Mouse (Mus musculus) embryonic facial prominence, embryonic 11.5 days (tissue): ENCODE results near the gene Vwce. TPM values are rescaled to one million over a fixed set of nuclear protein-coding genes. Genes with fewer than 3 reads are reported as not detected.

Experiments used
- ATAC-seq: fragments of 200-750 bp; cut with Nextera tagmentation; replicated peaks from 2 replicates; pipeline ENCODE4 v1.8.0; 2017; ENCODE audit warnings: low read depth; ENCODE audit not compliant: insufficient number of reproducible peaks, low FRiP score, low TSS enrichment
- DNase-seq: peaks from one replicate; pipeline ENCODE4 v3.0.0-alpha.2; 2015; ENCODE audit warnings: low spot score
- H3K27ac ChIP-seq: fragments of 300-500 bp; sonication (generic); replicated peaks from 2 replicates; pipeline ENCODE4 v1.5.1; 2014; ENCODE audit warnings: mild to moderate bottlenecking, low read depth, low read length, control low read depth
- H3K27me3 ChIP-seq: fragments of 300-500 bp; sonication (generic); 2 replicates; pipeline ENCODE4 v1.6.1; 2014; ENCODE audit warnings: mild to moderate bottlenecking, low read length, moderate library complexity, mixed read lengths; ENCODE audit not compliant: control insufficient read depth, insufficient read depth
- H3K36me3 ChIP-seq: fragments of 300-500 bp; sonication (generic); replicated peaks from 2 replicates; pipeline ENCODE4 v1.6.1; 2014; ENCODE audit warnings: low read depth, mild to moderate bottlenecking, low read length, moderate library complexity, mixed read lengths; ENCODE audit not compliant: control insufficient read depth, insufficient read depth
- H3K4me1 ChIP-seq: fragments of 300-500 bp; sonication (generic); 2 replicates; pipeline ENCODE4 v1.6.1; 2014; ENCODE audit warnings: low read length, mixed read lengths; ENCODE audit not compliant: control insufficient read depth, insufficient read depth
- H3K4me2 ChIP-seq: fragments of 300-500 bp; sonication (generic); 2 replicates; pipeline ENCODE4 v1.6.1; 2014; ENCODE audit warnings: low read depth, mild to moderate bottlenecking, control low read depth, low read length, moderate library complexity
- H3K4me3 ChIP-seq: fragments of 300-500 bp; sonication (generic); 2 replicates; pipeline ENCODE4 v1.5.1; 2014; ENCODE audit warnings: low read depth, low read length, control low read depth
- H3K9ac ChIP-seq: fragments of 300-500 bp; sonication (generic); replicated peaks from 2 replicates; pipeline ENCODE4 v1.6.1; 2014; ENCODE audit warnings: mild to moderate bottlenecking, control low read depth, low read length
- H3K9me3 ChIP-seq: fragments of 300-500 bp; sonication (generic); replicated peaks from 2 replicates; pipeline ENCODE4 v1.6.1; 2016; ENCODE audit warnings: mild to moderate bottlenecking, low read length, inconsistent platforms, mixed read lengths; ENCODE audit not compliant: control insufficient read depth
- WGBS: fragments of 180-500 bp; shearing (Covaris S2); extraction: QIAGEN DNeasy Blood & Tissue Kit; methylation state at CpG from one replicate; pipeline ENCODE4 v1.1.7; 2014; 5-methylcytosine and 5-hydroxymethylcytosine counted together
- polyA plus RNA-seq: library from polyadenylated mRNA; unstranded; fragments of >200 nt; fragmentation: Nextera tagmentation; extraction: Ambion mirVana; gene quantifications from 2 replicates; pipeline ENCODE4 v1.2.1, GENCODE M21; 2014

Vwce gene
- polyA plus RNA-seq, 1 experiment from 2014 or later = 0.73 TPM

DNA sequence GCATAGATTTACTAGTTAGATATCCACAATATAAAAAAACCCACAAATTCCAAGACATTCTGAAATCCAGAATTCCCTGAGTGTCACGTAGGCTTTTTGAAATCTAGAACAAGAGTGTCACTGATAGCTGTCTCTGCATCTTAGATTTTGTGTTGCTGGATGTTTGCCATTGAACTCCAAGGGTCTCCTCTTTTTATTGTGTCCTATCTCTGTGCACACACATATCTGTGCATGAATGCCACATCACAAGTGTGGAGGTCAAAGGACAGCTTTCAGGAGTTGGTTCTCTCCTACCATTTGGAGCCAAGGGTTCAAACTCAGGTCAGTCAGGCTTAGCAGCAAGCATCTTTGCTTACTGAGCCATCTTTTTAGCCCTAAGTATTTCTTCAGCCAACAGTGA is 73.9 kb downstream of the Vwce start:
- WGBS = 83% methylated on average over 1 of the region's 1 CpGs

GRCm38 (mm10) chr19:10708900-10709299 is 74.9 kb downstream of the Vwce start:
- no peak overlapping the region for H3K4me2 ChIP-seq
- peaks cover 4% of the 10 kb centered on the region for H3K36me3 ChIP-seq
- no peak overlapping the region for H3K27ac ChIP-seq
- H3K4me3 ChIP-seq = no peak overlapping the region
- H3K9me3 ChIP-seq = no peaks in the 10 kb centered on the region
- no peak overlapping the region for H3K9ac ChIP-seq
- 65% methylated on average over 6 of the region's 6 CpGs for WGBS
- no peak for ATAC-seq
- no peaks in the 10 kb centered on the region for H3K27me3 ChIP-seq
- DNase-seq = no peak
- no peaks in the 10 kb centered on the region for H3K4me1 ChIP-seq

More for the DNA sequence above, 73.9 kb downstream of the Vwce start:
- DNase-seq = no peak
- Histone ChIP-seq H3K27me3 (no peaks in the 10 kb centered on the region), H3K4me2 (no peak overlapping the region), H3K9me3 (no peaks in the 10 kb centered on the region), H3K27ac (no peak overlapping the region), H3K36me3 (peaks cover 4% of the 10 kb centered on the region), H3K9ac (no peak overlapping the region), H3K4me3 (no peak overlapping the region), H3K4me1 (no peaks in the 10 kb centered on the region)
- no peak for ATAC-seq

- Histone ChIP-seq H3K4me1 (no peaks in the 10 kb centered on the region), H3K9me3 (no peaks in the 10 kb centered on the region), H3K27me3 (no peaks in the 10 kb centered on the region), H3K4me2 (no peak overlapping the region), H3K36me3 (peaks cover 4% of the 10 kb centered on the region), H3K27ac (no peak overlapping the region), H3K9ac (no peak overlapping the region), H3K4me3 (no peak overlapping the region)
- WGBS = 24% methylated on average over 8 of the region's 8 CpGs
- peak; percentile 58 for ATAC-seq
- peak; percentile 88 for DNase-seq
Observed at GRCm38 (mm10) chr19:10709360-10710087, 75.5 kb downstream of the Vwce start.

DNA sequence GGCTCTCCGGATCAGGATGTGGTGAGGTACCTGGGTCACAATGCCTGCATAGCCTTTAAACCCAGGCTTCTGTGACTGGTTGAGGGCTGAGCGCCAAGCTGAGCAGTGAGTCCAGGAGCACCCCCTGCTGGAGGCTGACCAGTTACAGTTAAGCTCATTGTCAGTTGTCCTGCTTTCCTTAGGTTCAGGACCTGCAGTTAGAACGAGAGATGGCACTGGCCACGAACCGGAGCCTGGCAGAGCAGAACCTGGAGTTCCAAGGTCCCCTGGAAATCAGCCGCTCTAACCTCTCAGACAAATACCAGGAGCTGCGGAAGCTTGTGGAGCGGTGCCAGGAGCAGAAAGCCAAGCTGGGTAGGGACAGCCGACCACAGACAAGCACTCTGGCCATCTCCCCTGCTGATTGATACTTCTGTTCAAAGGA is 76.1 kb downstream of the Vwce start:
- Histone ChIP-seq H3K36me3 (peaks cover 4% of the 10 kb centered on the region), H3K27ac (no peak overlapping the region), H3K4me1 (no peaks in the 10 kb centered on the region), H3K4me2 (no peak overlapping the region), H3K4me3 (no peak overlapping the region), H3K9me3 (no peaks in the 10 kb centered on the region), H3K9ac (no peak overlapping the region), H3K27me3 (no peaks in the 10 kb centered on the region)
- DNase-seq (peak; percentile 44), ATAC-seq (peak; percentile 25; the same call in 1 of the 2 replicates)
- 78% methylated on average over 9 of the region's 9 CpGs for WGBS

DNA sequence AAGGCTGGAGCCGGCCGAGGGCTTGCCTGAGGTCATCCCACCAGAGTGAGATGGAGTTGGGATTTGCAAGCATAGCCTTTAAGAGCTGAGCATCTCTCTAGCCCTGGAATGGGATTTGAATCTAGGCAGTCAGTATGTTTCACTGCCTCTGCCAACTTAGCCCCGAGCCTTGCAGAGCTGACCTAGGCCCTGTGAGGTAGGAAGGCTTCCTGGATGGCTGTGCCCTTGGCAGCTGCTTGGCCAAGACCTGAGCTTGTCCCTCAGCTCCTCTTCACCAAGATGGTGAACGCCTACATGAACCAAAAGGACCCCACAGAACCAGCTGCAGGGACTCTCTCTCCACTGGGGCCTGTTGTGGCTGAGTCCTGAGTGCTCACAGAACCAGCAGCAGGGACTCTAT is 76.7 kb downstream of the Vwce start:
- 82% methylated on average over 4 of the region's 4 CpGs for WGBS
- ATAC-seq = no peak

GRCm38 (mm10) chr19:10712194-10712593 is 78.2 kb downstream of the Vwce start:
- no peaks in the 10 kb centered on the region for H3K9me3 ChIP-seq
- H3K27me3 ChIP-seq = no peaks in the 10 kb centered on the region
- DNase-seq (no peak), ATAC-seq (no peak)
- H3K4me3 ChIP-seq = no peak overlapping the region
- no peaks in the 10 kb centered on the region for H3K4me1 ChIP-seq
- H3K27ac ChIP-seq = no peak overlapping the region
- peaks cover 4% of the 10 kb centered on the region for H3K36me3 ChIP-seq
- no peak overlapping the region for H3K4me2 ChIP-seq
- 92% methylated on average over 7 of the region's 7 CpGs for WGBS
- no peak overlapping the region for H3K9ac ChIP-seq

More for the DNA sequence above, 76.7 kb downstream of the Vwce start:
- peaks cover 4% of the 10 kb centered on the region for H3K36me3 ChIP-seq
- H3K4me3 ChIP-seq = no peak overlapping the region
- H3K4me2 ChIP-seq = no peak overlapping the region
- H3K27me3 ChIP-seq = no peaks in the 10 kb centered on the region
- DNase-seq = no peak
- no peak overlapping the region for H3K27ac ChIP-seq
- no peaks in the 10 kb centered on the region for H3K9me3 ChIP-seq
- H3K4me1 ChIP-seq = no peaks in the 10 kb centered on the region
- H3K9ac ChIP-seq = no peak overlapping the region

GRCm38 (mm10) chr19:10712646-10713045 is 78.6 kb downstream of the Vwce start:
- DNase-seq (no peak), ATAC-seq (0 out of 2 replicates have a peak, but pooled peaks have one; percentile 8)
- H3K4me1 ChIP-seq = no peaks in the 10 kb centered on the region
- H3K4me3 ChIP-seq = no peak overlapping the region
- 96% methylated on average over 12 of the region's 12 CpGs for WGBS
- no peaks in the 10 kb centered on the region for H3K9me3 ChIP-seq
- peaks cover 4% of the 10 kb centered on the region for H3K36me3 ChIP-seq
- H3K27me3 ChIP-seq = no peaks in the 10 kb centered on the region
- H3K9ac ChIP-seq = no peak overlapping the region
- H3K4me2 ChIP-seq = no peak overlapping the region
- no peak overlapping the region for H3K27ac ChIP-seq

DNA sequence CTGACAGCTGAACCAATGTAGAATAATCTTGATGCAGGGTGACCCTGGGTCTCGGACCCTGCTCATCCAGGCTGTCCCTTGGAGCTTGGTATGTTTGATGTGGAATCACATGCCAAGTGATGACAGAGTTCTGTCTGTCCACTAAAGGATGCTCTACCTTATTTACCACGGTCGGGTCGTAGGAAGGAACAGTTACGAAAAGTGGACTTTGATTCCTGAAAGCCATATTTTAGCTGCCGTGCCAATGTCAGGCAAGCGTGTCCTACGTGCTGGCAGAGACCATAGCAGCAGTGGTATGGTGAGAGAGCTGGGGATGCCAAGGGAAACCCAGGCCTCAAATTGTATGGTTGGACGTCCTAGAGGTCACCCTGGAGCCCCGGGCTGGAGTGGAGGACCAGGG is 79.5 kb downstream of the Vwce start:
- 93% methylated on average over 10 of the region's 10 CpGs for WGBS
- no peak overlapping the region for H3K4me3 ChIP-seq
- no peaks in the 10 kb centered on the region for H3K9me3 ChIP-seq
- H3K4me1 ChIP-seq = no peaks in the 10 kb centered on the region
- no peak overlapping the region for H3K27ac ChIP-seq
- H3K36me3 ChIP-seq = peaks cover 4% of the 10 kb centered on the region
- DNase-seq (no peak), ATAC-seq (no peak)
- no peaks in the 10 kb centered on the region for H3K27me3 ChIP-seq
- H3K4me2 ChIP-seq = no peak overlapping the region
- H3K9ac ChIP-seq = no peak overlapping the region
